Mouse (Mus musculus): Measurements from ENCODE around the gene Ankmy2.
"Not testable (repeated sequence)": the region's sequence is repeated elsewhere in the genome, so short reads cannot be mapped to it uniquely, and the experiment has no call there.

Ankmy2 gene

GRCm38 (mm10) chr12:36157638-36158308 is 859 bp downstream of the Ankmy2 start, which contains the start of gene Bzw2:
Bzw2 (minus strand) TSS chr12:36158080.
- DNase-seq (ENCODE audit: low spot score) = peak; percentile 74

GRCm38 (mm10) chr12:36164126-36164791 is 7.3 kb downstream of the Ankmy2 start:
- DNase-seq (ENCODE audit: low spot score) = no peak

DNA sequence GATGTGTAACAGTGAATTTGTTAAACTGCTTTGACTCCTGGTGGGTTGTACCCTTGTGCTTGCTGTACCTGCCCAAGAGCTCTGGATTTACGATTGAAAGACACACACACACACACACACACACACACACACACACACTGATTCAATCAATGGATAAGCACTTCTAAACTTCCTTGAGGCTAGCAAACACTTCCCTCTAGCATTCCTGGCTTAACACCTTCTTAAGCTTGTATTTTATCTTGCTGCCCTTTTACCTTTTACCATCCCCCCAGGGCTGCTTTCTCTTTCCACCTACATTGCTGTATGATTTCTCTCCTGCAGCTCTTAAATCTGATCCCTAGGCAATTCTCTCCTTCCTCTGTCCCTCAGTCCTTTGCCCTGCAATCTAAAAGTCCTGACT is 8.4 kb downstream of the Ankmy2 start:
- DNase-seq (ENCODE audit: low spot score) = no peak

DNA sequence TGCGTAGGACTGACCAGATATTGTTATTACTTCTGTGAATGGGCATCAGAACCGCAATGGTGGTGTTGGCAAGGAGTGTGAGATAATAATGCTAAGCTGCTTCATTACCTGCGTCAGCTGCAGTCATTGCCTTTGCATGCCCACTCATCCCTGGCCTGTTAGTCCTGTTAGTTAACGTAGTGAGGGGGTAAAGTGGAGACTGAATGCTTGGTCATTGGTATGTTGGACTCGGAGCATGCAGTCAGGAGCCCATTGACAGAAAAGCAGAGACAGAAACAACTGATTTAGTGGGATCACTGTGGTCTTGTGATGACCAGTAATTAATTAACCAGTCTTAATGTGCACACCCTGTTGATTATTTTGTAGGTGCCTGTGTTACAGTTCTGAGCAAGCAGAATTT is 20.3 kb downstream of the Ankmy2 start:
- no peak for DNase-seq (ENCODE audit: low spot score)

GRCm38 (mm10) chr12:36182570-36182969 is 25.7 kb downstream of the Ankmy2 start:
- peak; percentile 10 for DNase-seq (ENCODE audit: low spot score)

DNA sequence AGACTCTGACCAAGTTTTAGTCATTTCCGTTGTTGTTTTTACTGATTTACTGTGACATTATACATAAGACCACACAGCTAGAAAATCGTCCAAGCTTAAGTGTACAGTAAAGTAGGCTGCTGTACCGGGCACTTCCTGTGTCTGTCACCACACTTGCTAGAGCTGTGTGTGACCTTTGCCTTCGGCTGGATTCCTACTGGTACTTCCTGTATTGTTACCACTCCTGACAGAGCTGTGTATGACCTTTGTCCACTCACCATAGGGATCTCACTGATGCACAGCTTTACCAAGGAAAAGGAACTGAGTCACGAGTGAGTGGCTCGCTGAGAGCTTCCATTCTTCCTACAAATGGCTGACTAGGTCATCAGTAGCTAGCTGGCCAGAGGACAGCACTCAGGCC is 30.2 kb downstream of the Ankmy2 start:
- DNase-seq (ENCODE audit: low spot score) = no peak

DNA sequence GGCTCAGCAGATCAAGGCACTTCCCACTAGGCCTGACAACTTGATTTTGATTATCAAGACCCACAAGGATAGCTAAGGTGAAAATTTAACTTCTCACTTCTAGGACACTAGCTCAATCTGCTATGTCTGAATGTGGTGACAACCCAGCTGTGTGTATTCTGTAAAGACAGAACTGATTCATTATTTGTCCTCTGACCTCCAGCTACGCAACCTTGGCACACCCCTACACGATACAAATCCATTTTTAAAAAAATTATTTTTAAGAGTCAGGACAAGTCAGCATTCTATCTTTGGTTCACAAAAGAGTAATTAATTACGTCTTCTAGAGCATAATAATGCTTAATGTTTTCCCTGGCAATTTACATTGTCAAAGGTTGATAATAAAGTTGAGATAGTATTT is 32.7 kb downstream of the Ankmy2 start:
- no peak for DNase-seq (ENCODE audit: low spot score)

DNA sequence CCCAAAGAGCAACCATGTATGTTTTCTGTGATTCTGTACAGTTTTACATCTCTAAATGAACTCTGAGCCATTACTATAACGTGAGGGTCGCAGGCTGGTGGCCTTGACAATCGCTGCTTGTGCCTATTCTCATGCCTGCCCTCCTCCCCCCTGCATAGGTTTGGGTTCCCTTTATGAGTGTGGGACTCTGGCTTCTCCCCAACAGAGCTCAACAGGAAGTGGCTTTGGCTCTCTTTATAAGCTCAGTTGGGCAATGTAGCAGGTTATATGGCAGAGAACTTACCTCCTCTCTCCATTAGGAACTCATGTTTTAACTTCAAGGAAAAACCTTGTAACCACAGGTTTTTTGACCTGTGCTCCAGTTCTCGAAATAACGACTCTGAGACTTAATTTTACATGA is 33.4 kb downstream of the Ankmy2 start:
- no peak for DNase-seq (ENCODE audit: low spot score)

DNA sequence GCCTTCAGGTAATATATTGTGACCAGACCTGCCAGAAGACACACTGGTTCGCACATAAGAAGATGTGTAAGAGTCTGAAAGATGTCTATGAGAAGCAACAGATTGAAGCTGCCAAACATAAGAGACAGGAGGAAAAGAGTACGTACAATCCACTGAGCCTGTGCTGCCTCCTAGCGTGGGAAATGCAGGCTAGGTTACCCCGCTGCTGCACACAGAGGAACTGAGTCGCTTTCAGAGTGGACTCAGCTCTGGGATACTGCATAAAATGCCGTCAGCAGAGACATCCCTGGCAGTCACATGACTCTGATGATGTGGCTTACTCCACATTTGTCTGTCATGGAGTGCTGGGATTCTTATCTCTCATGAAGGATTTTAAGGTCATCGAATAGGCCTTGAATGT is 38.1 kb downstream of the Ankmy2 start:
- DNase-seq (ENCODE audit: low spot score) = no peak

- not testable (repeated sequence) for DNase-seq (ENCODE audit: low spot score)
Measured at GRCm38 (mm10) chr12:36205579-36206119, 48.7 kb downstream of the Ankmy2 start.

GRCm38 (mm10) chr12:36207072-36207799 is 50.3 kb downstream of the Ankmy2 start:
- DNase-seq (ENCODE audit: low spot score) = peak; percentile 23

- no peak for DNase-seq (ENCODE audit: low spot score)
Measured at GRCm38 (mm10) chr12:36207800-36208148, 50.9 kb downstream of the Ankmy2 start.

DNA sequence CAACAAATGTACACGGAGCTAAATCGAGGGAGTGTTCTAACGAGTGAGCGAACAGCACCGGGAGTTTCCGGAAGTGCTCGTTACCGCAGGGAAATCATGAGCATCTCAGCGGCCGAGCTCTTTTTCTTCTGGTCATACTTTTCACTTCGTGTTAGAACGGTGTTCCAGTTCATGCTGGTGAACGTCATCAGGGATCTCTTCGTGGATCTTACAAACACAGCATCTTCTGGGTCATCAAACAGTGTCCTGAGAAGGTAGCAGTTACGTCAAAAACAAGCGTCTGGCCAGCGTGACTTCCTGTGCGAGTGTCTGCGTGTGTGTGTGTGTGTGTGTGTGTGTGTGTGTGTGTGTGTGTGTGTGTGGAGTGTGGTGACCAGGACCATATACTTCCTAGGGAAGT is 51.5 kb downstream of the Ankmy2 start:
- no peak for DNase-seq (ENCODE audit: low spot score)

DNA sequence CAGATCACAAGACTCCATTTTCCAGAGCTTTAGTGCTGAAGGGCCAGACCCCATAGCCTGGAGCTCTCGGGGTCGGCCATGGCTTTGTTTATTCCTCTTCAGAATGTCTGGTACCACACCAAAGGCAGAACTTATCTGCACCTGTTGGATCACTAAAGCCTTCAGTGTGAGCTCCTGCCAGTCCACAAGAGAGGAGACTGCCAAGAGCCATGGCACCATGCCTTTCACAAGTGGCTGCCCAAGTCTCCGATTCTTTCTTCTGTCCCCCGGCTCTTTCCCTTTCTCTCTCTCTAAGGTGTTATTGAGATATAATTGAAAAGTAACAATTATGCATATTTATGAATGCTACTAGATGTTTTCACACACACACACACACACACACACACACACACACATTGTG is 53.2 kb downstream of the Ankmy2 start:
- DNase-seq (ENCODE audit: low spot score) = no peak

- DNase-seq (ENCODE audit: low spot score) = no peak
Measured at GRCm38 (mm10) chr12:36214389-36215148, 57.7 kb downstream of the Ankmy2 start.

- no peak for DNase-seq (ENCODE audit: low spot score)
Measured at GRCm38 (mm10) chr12:36215149-36215480, 58.2 kb downstream of the Ankmy2 start.

DNA sequence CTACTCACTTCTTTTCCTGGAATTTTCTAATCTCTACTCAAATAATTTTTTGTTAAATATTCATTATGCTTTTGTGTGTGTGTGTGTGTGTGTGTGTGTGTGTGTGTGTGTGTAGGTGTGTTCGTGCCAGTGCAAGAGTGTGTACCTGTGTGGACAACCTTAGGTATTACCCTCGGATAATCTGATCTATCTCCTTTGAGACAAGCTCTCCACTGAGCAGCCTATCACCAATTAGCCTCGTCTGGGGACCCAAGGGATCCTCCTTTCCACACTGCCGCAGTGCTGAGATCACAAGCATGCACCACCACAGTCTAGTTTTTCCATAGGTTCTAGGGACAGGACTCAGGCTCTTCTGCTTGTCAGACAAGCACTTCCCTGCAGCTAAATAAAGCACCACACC is 59.3 kb downstream of the Ankmy2 start:
- DNase-seq (ENCODE audit: low spot score) = no peak

- DNase-seq (ENCODE audit: low spot score) = no peak
Measured at GRCm38 (mm10) chr12:36216905-36217304, 60.0 kb downstream of the Ankmy2 start.

DNA sequence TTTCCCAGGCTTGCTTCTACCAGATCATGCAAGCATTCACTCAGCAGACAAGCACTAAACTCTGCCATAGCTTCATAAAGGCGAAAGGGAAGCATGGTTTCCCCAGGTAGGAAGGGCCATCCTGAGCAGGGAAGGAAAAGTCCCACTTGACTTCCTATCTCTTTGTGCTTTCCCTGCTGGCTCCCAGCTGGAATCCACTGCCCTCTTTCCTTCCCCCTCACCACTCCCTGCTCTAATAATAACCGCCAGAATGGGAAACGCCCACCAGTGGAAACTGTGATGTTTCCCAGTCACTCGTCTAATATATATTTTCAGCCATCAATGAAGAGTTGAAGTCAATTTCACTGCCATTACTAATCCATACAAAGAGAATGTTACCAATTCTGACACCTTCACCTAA is 67.5 kb downstream of the Ankmy2 start:
- no peak for DNase-seq (ENCODE audit: low spot score)

- DNase-seq (ENCODE audit: low spot score) = no peak
Measured at GRCm38 (mm10) chr12:36231386-36231785, 74.5 kb downstream of the Ankmy2 start.

DNA sequence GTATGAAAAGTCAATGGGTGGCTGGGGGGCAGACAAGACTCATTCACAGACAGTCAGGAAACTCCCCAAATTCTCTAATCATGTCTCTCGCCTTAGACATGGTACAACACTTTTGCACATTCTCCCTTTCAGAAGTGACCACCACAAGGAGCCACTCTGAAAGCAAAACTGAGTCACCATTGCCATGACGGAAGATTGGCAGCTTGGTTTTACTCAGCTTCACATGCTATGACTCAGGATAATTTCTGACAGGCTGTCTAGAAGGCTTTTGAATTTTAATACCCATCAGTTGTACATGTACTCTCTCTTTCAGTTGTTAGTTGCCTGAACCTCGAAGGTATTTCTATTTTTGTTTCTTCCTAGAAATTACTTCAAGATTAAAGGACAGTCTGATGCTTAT is 84.3 kb downstream of the Ankmy2 start:
- no peak for DNase-seq (ENCODE audit: low spot score)
